8 mouse cellular contexts compared by ENCODE assay signal in genomic region chr19:5433951-5434350, GRCm38 (mm10). TPM values are rescaled to one million over a fixed set of nuclear protein-coding genes. Genes with fewer than 3 reads are reported as not detected.
DNase-seq lines count a peak whose midpoint lies in the region; ATAC-seq and TF ChIP-seq lines count a peak whose summit lies in the region.
"Had no signal": no experiment of that assay in that cellular context is flagged by ENCODE, and none has a peak within 500 bp of the region (broad histone marks: within the 10 kb centered on the region; RNA-seq: fewer than 3 reads in every experiment).

No protein-coding gene starts in this region.

- ATAC-seq in embryonic facial prominence, embryonic 11.5 days (replicated peaks; ENCODE audit: insufficient number of reproducible peaks, low FRiP score, low TSS enrichment, low read depth) = no peak
- no peak for ATAC-seq in hindbrain, postnatal 0 days
- ATAC-seq in midbrain, postnatal 0 days (ENCODE audit: low FRiP score) = no peak

- no peak overlapping the region for H3K4me3 ChIP-seq in layer of hippocampus, adult 2 months
- no peak overlapping the region; the same call in 1 of the 2 replicates for H3K4me3 ChIP-seq in embryonic facial prominence, embryonic 11.5 days (ENCODE audit: low read depth, low read length)
- 0 out of 2 replicates have a peak overlapping the region, but pooled peaks have one; percentile 15 for H3K4me3 ChIP-seq in hindbrain, postnatal 0 days (ENCODE audit: low read length)
- no peak overlapping the region for H3K4me3 ChIP-seq in midbrain, postnatal 0 days (ENCODE audit: low read depth, low read length)
- H3K4me3 ChIP-seq in left cerebral cortex, adult 2 months = no peak overlapping the region

- peaks cover 4% of the 10 kb centered on the region; the same call in 1 of the 2 replicates for H3K4me1 ChIP-seq in embryonic facial prominence, embryonic 11.5 days (ENCODE audit: control insufficient read depth, insufficient read depth, low read length)
- H3K4me1 ChIP-seq in hindbrain, postnatal 0 days (ENCODE audit: insufficient read depth, low read length) = peaks cover 12% of the 10 kb centered on the region; the same call in 1 of the 2 replicates
- peaks cover 5% of the 10 kb centered on the region; the same call in 1 of the 2 replicates for H3K4me1 ChIP-seq in midbrain, postnatal 0 days (ENCODE audit: insufficient read depth, low read length)

- 66% methylated on average over 7 of the region's 7 CpGs for WGBS in embryonic facial prominence, embryonic 11.5 days
- WGBS in hindbrain, postnatal 0 days = 69% methylated on average over 7 of the region's 7 CpGs
- 70% methylated on average over 7 of the region's 7 CpGs for WGBS in midbrain, postnatal 0 days

- intact Hi-C loops in left cerebral cortex, adult 2 months (cut with DNase I) = no loop called here

- peak overlapping the region; percentile 54; the same call in 1 of the 2 replicates for H3K27ac ChIP-seq in layer of hippocampus, adult 2 months
- H3K27ac ChIP-seq in embryonic facial prominence, embryonic 11.5 days (replicated peaks; ENCODE audit: low read depth, low read length) = no peak overlapping the region
- H3K27ac ChIP-seq in hindbrain, postnatal 0 days = 0 out of 2 replicates have a peak overlapping the region, but pooled peaks have one; percentile 60
- H3K27ac ChIP-seq in midbrain, postnatal 0 days (ENCODE audit: low read depth, low read length) = no peak overlapping the region
- H3K27ac ChIP-seq in left cerebral cortex, adult 2 months = no peak overlapping the region

- no peaks in the 10 kb centered on the region for H3K9me3 ChIP-seq in embryonic facial prominence, embryonic 11.5 days (replicated peaks; ENCODE audit: control insufficient read depth, low read length)
- H3K9me3 ChIP-seq in hindbrain, postnatal 0 days (ENCODE audit: low read length) = no peaks in the 10 kb centered on the region
- H3K9me3 ChIP-seq in midbrain, postnatal 0 days (ENCODE audit: low read length) = no peaks in the 10 kb centered on the region

- H3K4me2 ChIP-seq in embryonic facial prominence, embryonic 11.5 days (ENCODE audit: low read depth, low read length) = peak overlapping the region; percentile 64; the same call in 1 of the 2 replicates
- peak overlapping the region; percentile 53; the same call in 1 of the 2 replicates for H3K4me2 ChIP-seq in hindbrain, postnatal 0 days (ENCODE audit: low read depth, low read length)
- H3K4me2 ChIP-seq in midbrain, postnatal 0 days (ENCODE audit: low read depth, low read length, poor library complexity, severe bottlenecking) = peak overlapping the region; percentile 47

- DNase-seq in layer of hippocampus, adult 2 months (ENCODE audit: low spot score in 2 of 2) = no peak
- no peak for DNase-seq in layer of hippocampus, adult 9-10 months (ENCODE audit: low spot score)
- no peak for DNase-seq in embryonic facial prominence, embryonic 11.5 days (ENCODE audit: low spot score)
- DNase-seq in hindbrain, postnatal 0 days (ENCODE audit: low spot score) = no peak
- DNase-seq in midbrain, postnatal 0 days (ENCODE audit: low spot score) = no peak
- no peak for DNase-seq in left cerebral cortex, adult 2 months (ENCODE audit: extremely low spot score in 1 of 2, low spot score in 2 of 2)
- no peak for DNase-seq in layer of hippocampus, adult 18-20 months (ENCODE audit: low spot score in 2 of 2)

- H3K9ac ChIP-seq in embryonic facial prominence, embryonic 11.5 days (replicated peaks; ENCODE audit: low read length) = no peak overlapping the region; the same call in 1 of the 2 replicates
- no peak overlapping the region for H3K9ac ChIP-seq in hindbrain, postnatal 0 days (replicated peaks; ENCODE audit: low read length)
- no peak overlapping the region; the same call in 1 of the 2 replicates for H3K9ac ChIP-seq in midbrain, postnatal 0 days (replicated peaks; ENCODE audit: low read length, poor library complexity, severe bottlenecking)

- no peaks in the 10 kb centered on the region for H3K27me3 ChIP-seq in embryonic facial prominence, embryonic 11.5 days (ENCODE audit: control insufficient read depth, insufficient read depth, low read length)
- H3K27me3 ChIP-seq in hindbrain, postnatal 0 days (ENCODE audit: insufficient read depth, low read length) = no peaks in the 10 kb centered on the region
- no peaks in the 10 kb centered on the region for H3K27me3 ChIP-seq in midbrain, postnatal 0 days (ENCODE audit: insufficient read depth, low read length)

- no peak for TF ChIP-seq CTCF in layer of hippocampus, adult 2 months (conservative IDR thresholded peaks at IDR 0.05)
- TF ChIP-seq CTCF in hindbrain, postnatal 0 days (IDR thresholded peaks at IDR 0.05; ENCODE audit: low read depth) = no peak
- no peak for TF ChIP-seq CTCF in midbrain, postnatal 0 days (IDR thresholded peaks at IDR 0.05)
- no peak for TF ChIP-seq CTCF in left cerebral cortex, adult 2 months (IDR thresholded peaks at IDR 0.05)

- H3K36me3 ChIP-seq in embryonic facial prominence, embryonic 11.5 days (replicated peaks; ENCODE audit: control insufficient read depth, insufficient read depth, low read depth, low read length) = no peaks in the 10 kb centered on the region
- no peaks in the 10 kb centered on the region for H3K36me3 ChIP-seq in hindbrain, postnatal 0 days (ENCODE audit: insufficient read depth, low read length)
- H3K36me3 ChIP-seq in midbrain, postnatal 0 days (ENCODE audit: insufficient read depth, low read length) = no peaks in the 10 kb centered on the region

RNA-seq across cellular contexts. Expression of gene AI837181, which starts 9.0 kb away (rescaled TPM):
- total RNA-seq in layer of hippocampus, adult 2 months (2021) = 10 to 100 TPM; 61.9 to 70.7 TPM
- 33.2 and 36.7 TPM in 2 replicates for polyA plus RNA-seq in embryonic facial prominence, embryonic 11.5 days (2014; fragmentation: Nextera tagmentation; extraction: Ambion mirVana)
- total RNA-seq in hindbrain, postnatal 0 days (2014; rRNA removed) = 85.1 and 100 TPM in 2 replicates
- 81.8 and 82.8 TPM in 2 replicates for polyA plus RNA-seq in hindbrain, postnatal 0 days (2015; fragmentation: Nextera tagmentation; extraction: Ambion mirVana)
- total RNA-seq in midbrain, postnatal 0 days (2014; rRNA removed) = 73.2 and 98.8 TPM in 2 replicates
- polyA plus RNA-seq in midbrain, postnatal 0 days (2015; fragmentation: Nextera tagmentation; extraction: Ambion mirVana) = 74.1 and 85.2 TPM in 2 replicates
- 10 to 100 TPM; 68.0 to 74.1 TPM for total RNA-seq in left cerebral cortex, adult 2 months (2021)
- 10 to 100 TPM; 74.7 to 75.3 TPM for total RNA-seq in layer of hippocampus, adult 18-20 months (2021)

RNA-seq across cellular contexts. Expression of gene Drap1, which starts 9.2 kb away (rescaled TPM):
- 100 to 1,000 TPM; 316 to 335 TPM for total RNA-seq in layer of hippocampus, adult 2 months (2021)
- 204 and 213 TPM in 2 replicates for polyA plus RNA-seq in embryonic facial prominence, embryonic 11.5 days (2014; fragmentation: Nextera tagmentation; extraction: Ambion mirVana)
- 111 and 123 TPM in 2 replicates for total RNA-seq in hindbrain, postnatal 0 days (2014; rRNA removed)
- polyA plus RNA-seq in hindbrain, postnatal 0 days (2015; fragmentation: Nextera tagmentation; extraction: Ambion mirVana) = 331 and 338 TPM in 2 replicates
- total RNA-seq in midbrain, postnatal 0 days (2014; rRNA removed) = 187 and 203 TPM in 2 replicates
- polyA plus RNA-seq in midbrain, postnatal 0 days (2015; fragmentation: Nextera tagmentation; extraction: Ambion mirVana) = 332 and 342 TPM in 2 replicates
- 100 to 1,000 TPM; 248 to 267 TPM for total RNA-seq in left cerebral cortex, adult 2 months (2021)
- total RNA-seq in layer of hippocampus, adult 18-20 months (2021) = 100 to 1,000 TPM; 347 to 383 TPM

RNA-seq across cellular contexts. Expression of gene Fosl1, which starts 13.4 kb away (rescaled TPM):
- total RNA-seq in layer of hippocampus, adult 2 months (2021) = not detected
- polyA plus RNA-seq in embryonic facial prominence, embryonic 11.5 days (2014; fragmentation: Nextera tagmentation; extraction: Ambion mirVana) = not detected in 2 replicates
- not detected in 2 replicates for total RNA-seq in hindbrain, postnatal 0 days (2014; rRNA removed)
- polyA plus RNA-seq in hindbrain, postnatal 0 days (2015; fragmentation: Nextera tagmentation; extraction: Ambion mirVana) = not detected in 2 replicates
- 0.11 TPM in 1 of 2 replicates, not detected in the other for total RNA-seq in midbrain, postnatal 0 days (2014; rRNA removed)
- polyA plus RNA-seq in midbrain, postnatal 0 days (2015; fragmentation: Nextera tagmentation; extraction: Ambion mirVana) = not detected in 2 replicates
- under 1 TPM in 1 of 2 experiments, not detected in 1; 0.65 TPM for total RNA-seq in left cerebral cortex, adult 2 months (2021)
- total RNA-seq in layer of hippocampus, adult 18-20 months (2021) = not detected
- polyA plus RNA-seq: activated CD4-positive, CD25-positive, alpha-beta regulatory T cell, adult 4 months had no signal

RNA-seq across cellular contexts. Expression of gene Ccdc85b, which starts 23.7 kb away (rescaled TPM):
- total RNA-seq in layer of hippocampus, adult 2 months (2021) = 10 to 100 TPM; 31.5 to 33.9 TPM
- polyA plus RNA-seq in embryonic facial prominence, embryonic 11.5 days (2014; fragmentation: Nextera tagmentation; extraction: Ambion mirVana) = 7.5 and 7.8 TPM in 2 replicates
- total RNA-seq in hindbrain, postnatal 0 days (2014; rRNA removed) = 17.4 and 18.5 TPM in 2 replicates
- 16.0 and 16.1 TPM in 2 replicates for polyA plus RNA-seq in hindbrain, postnatal 0 days (2015; fragmentation: Nextera tagmentation; extraction: Ambion mirVana)
- 14.3 and 19.4 TPM in 2 replicates for total RNA-seq in midbrain, postnatal 0 days (2014; rRNA removed)
- 15.4 and 15.6 TPM in 2 replicates for polyA plus RNA-seq in midbrain, postnatal 0 days (2015; fragmentation: Nextera tagmentation; extraction: Ambion mirVana)
- 10 to 100 TPM; 29.5 to 30.6 TPM for total RNA-seq in left cerebral cortex, adult 2 months (2021)
- total RNA-seq in layer of hippocampus, adult 18-20 months (2021) = 10 to 100 TPM; 36.5 to 37.0 TPM

RNA-seq across cellular contexts. Expression of gene Fibp, which starts 26.5 kb away (rescaled TPM):
- total RNA-seq in layer of hippocampus, adult 2 months (2021) = 10 to 100 TPM; 87.2 to 89.6 TPM
- 105 and 115 TPM in 2 replicates for polyA plus RNA-seq in embryonic facial prominence, embryonic 11.5 days (2014; fragmentation: Nextera tagmentation; extraction: Ambion mirVana)
- 76.1 and 103 TPM in 2 replicates for total RNA-seq in hindbrain, postnatal 0 days (2014; rRNA removed)
- 172 and 179 TPM in 2 replicates for polyA plus RNA-seq in hindbrain, postnatal 0 days (2015; fragmentation: Nextera tagmentation; extraction: Ambion mirVana)
- total RNA-seq in midbrain, postnatal 0 days (2014; rRNA removed) = 91.4 and 122 TPM in 2 replicates
- polyA plus RNA-seq in midbrain, postnatal 0 days (2015; fragmentation: Nextera tagmentation; extraction: Ambion mirVana) = 174 and 191 TPM in 2 replicates
- total RNA-seq in left cerebral cortex, adult 2 months (2021) = 10 to 100 TPM; 88.9 to 92.1 TPM
- 10 to 100 TPM; 95.7 to 97.4 TPM for total RNA-seq in layer of hippocampus, adult 18-20 months (2021)

Comparison
In these comparisons a context has a peak if more than half of its experiments do, and no peak if none do; other contexts are left out.
1. H3K27ac ChIP-seq: peak in layer of hippocampus, adult 2 months (single experiment) and hindbrain, postnatal 0 days (single experiment); none in embryonic facial prominence, embryonic 11.5 days (single experiment), midbrain, postnatal 0 days (single experiment) and left cerebral cortex, adult 2 months (single experiment).
2. Peak in every context shown above with its lines, with median percentiles within 50 percentile points of each other: H3K4me2 ChIP-seq.